Mouse (Mus musculus) ovary, postnatal 14 days (tissue): Measurements from ENCODE around the gene Gm1043.

Source experiments
- DNase-seq: peaks from one replicate; pipeline ENCODE4 v3.0.0; 2022; ENCODE audit warnings: low spot score

Gene Gm1043

GRCm38 (mm10) chr5:37085241-37085640, at the start of gene Gm1043:
Gm1043 (plus strand) TSS chr5:37085370.
- no peak for DNase-seq

GRCm38 (mm10) chr5:37035896-37036295, 49.3 kb upstream of the Gm1043 start:
- no peak for DNase-seq

GRCm38 (mm10) chr5:37036884-37037283, 48.3 kb upstream of the Gm1043 start:
- DNase-seq: no peak

- DNase-seq: no peak
Measured at GRCm38 (mm10) chr5:37039908-37040307, 45.3 kb upstream of the Gm1043 start.

- no peak for DNase-seq
Measured at GRCm38 (mm10) chr5:37040711-37041110, 44.5 kb upstream of the Gm1043 start.

- no peak for DNase-seq
Measured at GRCm38 (mm10) chr5:37041651-37042050, 43.5 kb upstream of the Gm1043 start.

- no peak for DNase-seq
Measured at GRCm38 (mm10) chr5:37042934-37043333, 42.2 kb upstream of the Gm1043 start.

GRCm38 (mm10) chr5:37044793-37045192, 40.4 kb upstream of the Gm1043 start:
- no peak for DNase-seq

- DNase-seq: no peak
Measured at GRCm38 (mm10) chr5:37045582-37045981, 39.6 kb upstream of the Gm1043 start.

- DNase-seq: no peak
Measured at GRCm38 (mm10) chr5:37046791-37047190, 38.4 kb upstream of the Gm1043 start.

GRCm38 (mm10) chr5:37047206-37047915, 37.8 kb upstream of the Gm1043 start:
- DNase-seq: no peak

- DNase-seq: no peak
Measured at GRCm38 (mm10) chr5:37047992-37048391, 37.2 kb upstream of the Gm1043 start.

- DNase-seq: no peak
Measured at GRCm38 (mm10) chr5:37049111-37049510, 36.1 kb upstream of the Gm1043 start.

GRCm38 (mm10) chr5:37050521-37051373, 34.4 kb upstream of the Gm1043 start:
- DNase-seq: no peak

GRCm38 (mm10) chr5:37051374-37052100, 33.6 kb upstream of the Gm1043 start:
- DNase-seq: no peak

GRCm38 (mm10) chr5:37052846-37053245, 32.3 kb upstream of the Gm1043 start:
- DNase-seq: no peak

GRCm38 (mm10) chr5:37055789-37056188, 29.4 kb upstream of the Gm1043 start:
- DNase-seq: no peak

GRCm38 (mm10) chr5:37056471-37056870, 28.7 kb upstream of the Gm1043 start:
- no peak for DNase-seq

- DNase-seq: no peak
Measured at GRCm38 (mm10) chr5:37061612-37062011, 23.6 kb upstream of the Gm1043 start.

GRCm38 (mm10) chr5:37064454-37065449, 20.4 kb upstream of the Gm1043 start:
- DNase-seq: no peak
